Mouse (Mus musculus): ENCODE measurements around the gene Rapgefl1. TPM values are rescaled to one million over a fixed set of nuclear protein-coding genes. Genes with fewer than 3 reads are reported as not detected.

Gene Rapgefl1
- polyA plus RNA-seq, 1 experiment = 0.29 TPM

- Histone ChIP-seq H3K4me1 (peaks cover 14% of the 10 kb centered on the region), H3K36me3 (replicated peaks; ENCODE audit: low read length) (no peaks in the 10 kb centered on the region), H3K4me3 (replicated peaks) (no peak overlapping the region), H3K27me3 (replicated peaks) (peaks cover 45% of the 10 kb centered on the region), H3K9me3 (no peaks in the 10 kb centered on the region)
- TF ChIP-seq GATA1 (IDR thresholded peaks at IDR 0.05; ENCODE audit: borderline replicate concordance, low read length) (no peak), FLI1 (IDR thresholded peaks at IDR 0.05; ENCODE audit: low read length) (no peak)
Observed at GRCm38 (mm10) chr11:98854116-98854515, 17.5 kb downstream of the Rapgefl1 start.

GRCm38 (mm10) chr11:98854659-98855058, 18.1 kb downstream of the Rapgefl1 start:
- Histone ChIP-seq H3K4me1 (peaks cover 13% of the 10 kb centered on the region), H3K36me3 (replicated peaks; ENCODE audit: low read length) (no peaks in the 10 kb centered on the region), H3K4me3 (replicated peaks) (no peak overlapping the region), H3K27me3 (replicated peaks) (peaks cover 39% of the 10 kb centered on the region), H3K9me3 (no peaks in the 10 kb centered on the region)
- no peak for TF ChIP-seq FLI1 (IDR thresholded peaks at IDR 0.05; ENCODE audit: low read length)
- no peak for TF ChIP-seq GATA1 (IDR thresholded peaks at IDR 0.05; ENCODE audit: borderline replicate concordance, low read length)

GRCm38 (mm10) chr11:98858759-98859731, 22.5 kb downstream of the Rapgefl1 start:
- no peak for TF ChIP-seq GATA1 (IDR thresholded peaks at IDR 0.05; ENCODE audit: borderline replicate concordance, low read length)
- no peak for TF ChIP-seq FLI1 (IDR thresholded peaks at IDR 0.05; ENCODE audit: low read length)

GRCm38 (mm10) chr11:98863028-98863750, 26.6 kb downstream of the Rapgefl1 start, which contains the start of gene Wipf2:
TSS of gene Wipf2 (plus strand) at chr11:98863638.
- TF ChIP-seq FLI1 (IDR thresholded peaks at IDR 0.05; ENCODE audit: low read length) (no peak), GATA1 (IDR thresholded peaks at IDR 0.05; ENCODE audit: borderline replicate concordance, low read length) (no peak)
- Histone ChIP-seq H3K27me3 (replicated peaks) (no peaks in the 10 kb centered on the region), H3K36me3 (replicated peaks; ENCODE audit: low read length) (peaks cover 23% of the 10 kb centered on the region), H3K9me3 (no peaks in the 10 kb centered on the region), H3K4me1 (peaks cover 29% of the 10 kb centered on the region), H3K4me3 (replicated peaks) (peak within 1 kb of the TSS; percentile 95)

More at GRCm38 (mm10) chr11:98858759-98859731, 22.5 kb downstream of the Rapgefl1 start:
- peak overlapping the region; percentile 59 for H3K4me3 ChIP-seq (replicated peaks)
- no peaks in the 10 kb centered on the region for H3K36me3 ChIP-seq (replicated peaks; ENCODE audit: low read length)
- no peaks in the 10 kb centered on the region for H3K9me3 ChIP-seq
- H3K4me1 ChIP-seq = peaks cover 18% of the 10 kb centered on the region
- peaks cover 9% of the 10 kb centered on the region for H3K27me3 ChIP-seq (replicated peaks)

GRCm38 (mm10) chr11:98863751-98864429, 27.3 kb downstream of the Rapgefl1 start:
- Histone ChIP-seq H3K4me1 (peaks cover 27% of the 10 kb centered on the region), H3K4me3 (replicated peaks) (peak overlapping the region; percentile 95), H3K9me3 (no peaks in the 10 kb centered on the region), H3K36me3 (replicated peaks; ENCODE audit: low read length) (peaks cover 29% of the 10 kb centered on the region), H3K27me3 (replicated peaks) (no peaks in the 10 kb centered on the region)
- TF ChIP-seq GATA1 (IDR thresholded peaks at IDR 0.05; ENCODE audit: borderline replicate concordance, low read length) (no peak), FLI1 (IDR thresholded peaks at IDR 0.05; ENCODE audit: low read length) (no peak)

GRCm38 (mm10) chr11:98867293-98867692, 30.7 kb downstream of the Rapgefl1 start:
- Histone ChIP-seq H3K36me3 (replicated peaks; ENCODE audit: low read length) (peaks cover 60% of the 10 kb centered on the region), H3K27me3 (replicated peaks) (no peaks in the 10 kb centered on the region), H3K4me1 (peaks cover 40% of the 10 kb centered on the region), H3K4me3 (replicated peaks) (no peak overlapping the region), H3K9me3 (no peaks in the 10 kb centered on the region)
- TF ChIP-seq FLI1 (IDR thresholded peaks at IDR 0.05; ENCODE audit: low read length) (no peak), GATA1 (IDR thresholded peaks at IDR 0.05; ENCODE audit: borderline replicate concordance, low read length) (no peak)

GRCm38 (mm10) chr11:98869906-98870305, 33.3 kb downstream of the Rapgefl1 start:
- Histone ChIP-seq H3K36me3 (replicated peaks; ENCODE audit: low read length) (peaks cover 69% of the 10 kb centered on the region), H3K27me3 (replicated peaks) (no peaks in the 10 kb centered on the region), H3K4me3 (replicated peaks) (no peak overlapping the region), H3K4me1 (peaks cover 31% of the 10 kb centered on the region), H3K9me3 (no peaks in the 10 kb centered on the region)
- TF ChIP-seq GATA1 (IDR thresholded peaks at IDR 0.05; ENCODE audit: borderline replicate concordance, low read length) (no peak), FLI1 (IDR thresholded peaks at IDR 0.05; ENCODE audit: low read length) (no peak)

- Histone ChIP-seq H3K27me3 (replicated peaks) (no peaks in the 10 kb centered on the region), H3K4me1 (peaks cover 31% of the 10 kb centered on the region), H3K4me3 (replicated peaks) (peak overlapping the region; percentile 11), H3K9me3 (no peaks in the 10 kb centered on the region), H3K36me3 (replicated peaks; ENCODE audit: low read length) (peaks cover 76% of the 10 kb centered on the region)
- TF ChIP-seq FLI1 (IDR thresholded peaks at IDR 0.05; ENCODE audit: low read length) (no peak), GATA1 (IDR thresholded peaks at IDR 0.05; ENCODE audit: borderline replicate concordance, low read length) (no peak)
Observed at GRCm38 (mm10) chr11:98870791-98871190, 34.2 kb downstream of the Rapgefl1 start.

- Histone ChIP-seq H3K4me1 (peaks cover 31% of the 10 kb centered on the region), H3K9me3 (no peaks in the 10 kb centered on the region), H3K36me3 (replicated peaks; ENCODE audit: low read length) (peaks cover 71% of the 10 kb centered on the region), H3K27me3 (replicated peaks) (no peaks in the 10 kb centered on the region), H3K4me3 (replicated peaks) (no peak overlapping the region)
- TF ChIP-seq GATA1 (IDR thresholded peaks at IDR 0.05; ENCODE audit: borderline replicate concordance, low read length) (no peak), FLI1 (IDR thresholded peaks at IDR 0.05; ENCODE audit: low read length) (no peak)
Observed at GRCm38 (mm10) chr11:98871416-98871815, 34.8 kb downstream of the Rapgefl1 start.

Data from megakaryocyte, embryonic 14.5 days (primary cell).